Mouse (Mus musculus) neural tube, embryonic 13.5 days (tissue): Measurements from ENCODE around the gene Nebl. TPM values are rescaled to one million over a fixed set of nuclear protein-coding genes. Genes with fewer than 3 reads are reported as not detected.

Source experiments
- ATAC-seq: fragments of 200-750 bp; cut with Nextera tagmentation; 2 replicates; pipeline ENCODE4 v1.8.0; 2017; ENCODE audit warnings: low read depth, mild to moderate bottlenecking, moderate TSS enrichment, moderate library complexity
- H3K27ac ChIP-seq: fragments of 300-500 bp; sonication (generic); replicated peaks from 2 replicates; pipeline ENCODE4 v1.5.1; 2015; ENCODE audit warnings: moderate library complexity, mild to moderate bottlenecking, inconsistent platforms
- H3K27me3 ChIP-seq: fragments of 300-500 bp; sonication (generic); 2 replicates; pipeline ENCODE4 v1.6.1; 2015; ENCODE audit warnings: mild to moderate bottlenecking, inconsistent platforms
- H3K36me3 ChIP-seq: fragments of 300-500 bp; sonication (generic); 2 replicates; pipeline ENCODE4 v1.6.1; 2015; ENCODE audit warnings: mild to moderate bottlenecking, inconsistent platforms
- H3K4me1 ChIP-seq: fragments of 300-500 bp; sonication (generic); replicated peaks from 2 replicates; pipeline ENCODE4 v1.6.1; 2015; ENCODE audit warnings: inconsistent platforms
- H3K4me2 ChIP-seq: fragments of 300-500 bp; sonication (generic); 2 replicates; pipeline ENCODE4 v1.6.1; 2015; ENCODE audit warnings: inconsistent platforms, mild to moderate bottlenecking, moderate library complexity
- H3K4me3 ChIP-seq: fragments of 300-500 bp; sonication (generic); 2 replicates; pipeline ENCODE4 v1.5.1; 2015; ENCODE audit warnings: mild to moderate bottlenecking, inconsistent platforms
- H3K9ac ChIP-seq: fragments of 300-500 bp; sonication (generic); 2 replicates; pipeline ENCODE4 v1.6.1; 2015; ENCODE audit warnings: moderate library complexity, mild to moderate bottlenecking, inconsistent platforms
- H3K9me3 ChIP-seq: fragments of 300-500 bp; sonication (generic); 2 replicates; pipeline ENCODE4 v1.6.1; 2016; ENCODE audit warnings: inconsistent platforms
- WGBS: fragments of 180-500 bp; shearing (Covaris S2); methylation state at CpG from one replicate; pipeline ENCODE4 v1.1.7; 2015; 5-methylcytosine and 5-hydroxymethylcytosine counted together
- polyA plus RNA-seq: library from polyadenylated mRNA; unstranded; fragments of >200 nt; fragmentation: Nextera tagmentation; extraction: Ambion mirVana; gene quantifications from 2 replicates; pipeline ENCODE4 v1.2.1, GENCODE M21; 2015

Gene Nebl
- polyA plus RNA-seq, 1 experiment from 2014 or later, result 10.9 TPM

DNA sequence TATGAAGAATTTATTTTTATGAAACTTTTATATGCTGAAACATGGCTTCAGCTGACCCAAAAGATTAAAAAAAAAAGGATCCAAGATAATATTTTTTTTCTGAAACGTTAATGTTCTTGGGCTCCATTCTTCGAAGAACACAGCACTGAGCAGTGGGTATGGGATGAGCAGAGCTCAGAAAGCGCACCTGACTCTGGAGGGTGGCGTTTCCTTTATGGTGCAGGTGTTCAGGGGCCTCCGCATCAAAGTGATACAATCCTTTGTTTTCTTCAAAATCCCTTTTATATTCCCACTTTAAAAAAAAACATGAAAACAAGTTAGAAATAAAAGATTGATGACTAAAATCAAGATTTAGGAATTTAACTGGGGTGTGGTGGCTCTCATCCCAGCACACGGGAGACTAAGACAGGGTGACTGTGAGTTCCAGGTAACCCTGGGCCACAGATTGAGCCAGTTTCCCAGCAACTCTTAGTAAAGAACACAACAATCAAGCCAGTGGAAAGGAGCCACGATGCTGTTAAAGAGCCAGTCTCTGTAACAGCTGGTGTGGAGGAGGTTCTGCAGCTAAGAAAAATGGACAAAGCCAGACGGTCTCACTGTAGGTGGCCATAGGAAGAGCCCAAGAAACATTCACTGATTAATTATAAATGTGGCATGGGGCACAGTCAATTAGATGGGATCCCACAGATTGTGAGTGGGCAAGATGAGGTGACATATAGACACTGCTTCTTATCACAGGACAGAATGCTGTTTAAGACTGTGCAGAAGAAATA is 317.6 kb downstream of the Nebl start:
- Histone ChIP-seq H3K27me3 (no peaks in the 10 kb centered on the region), H3K4me2 (no peak overlapping the region), H3K4me3 (no peak overlapping the region), H3K9me3 (no peaks in the 10 kb centered on the region), H3K4me1 (no peaks in the 10 kb centered on the region), H3K27ac (no peak overlapping the region), H3K36me3 (no peaks in the 10 kb centered on the region), H3K9ac (no peak overlapping the region)
- WGBS, result 69% methylated on average over 8 of the region's 8 CpGs
- ATAC-seq, result no peak

DNA sequence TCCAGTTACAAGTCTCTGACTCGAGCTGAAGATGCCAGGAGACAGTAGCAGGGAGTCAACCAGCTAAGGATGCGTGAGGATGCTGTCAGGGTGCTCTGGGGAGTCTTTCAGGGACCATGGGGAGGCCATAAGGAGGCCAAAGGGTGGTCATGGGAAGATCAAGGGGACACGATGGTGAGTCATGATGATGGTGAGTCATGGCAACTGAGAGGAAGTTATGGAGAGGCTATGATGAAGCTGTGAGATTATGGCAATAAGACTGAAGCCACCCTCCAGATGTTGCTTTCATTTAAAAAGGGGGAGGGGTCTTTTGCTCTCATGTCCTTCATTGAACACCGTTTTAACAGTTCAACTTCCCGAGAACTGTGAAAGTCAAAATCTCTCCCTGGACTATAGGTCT is 322.0 kb downstream of the Nebl start:
- Histone ChIP-seq H3K27ac (no peak overlapping the region), H3K27me3 (no peaks in the 10 kb centered on the region), H3K4me1 (no peaks in the 10 kb centered on the region), H3K4me2 (no peak overlapping the region), H3K36me3 (no peaks in the 10 kb centered on the region), H3K9me3 (no peaks in the 10 kb centered on the region), H3K9ac (no peak overlapping the region), H3K4me3 (no peak overlapping the region)
- 86% methylated on average over 5 of the region's 5 CpGs for WGBS
- ATAC-seq, result no peak

DNA sequence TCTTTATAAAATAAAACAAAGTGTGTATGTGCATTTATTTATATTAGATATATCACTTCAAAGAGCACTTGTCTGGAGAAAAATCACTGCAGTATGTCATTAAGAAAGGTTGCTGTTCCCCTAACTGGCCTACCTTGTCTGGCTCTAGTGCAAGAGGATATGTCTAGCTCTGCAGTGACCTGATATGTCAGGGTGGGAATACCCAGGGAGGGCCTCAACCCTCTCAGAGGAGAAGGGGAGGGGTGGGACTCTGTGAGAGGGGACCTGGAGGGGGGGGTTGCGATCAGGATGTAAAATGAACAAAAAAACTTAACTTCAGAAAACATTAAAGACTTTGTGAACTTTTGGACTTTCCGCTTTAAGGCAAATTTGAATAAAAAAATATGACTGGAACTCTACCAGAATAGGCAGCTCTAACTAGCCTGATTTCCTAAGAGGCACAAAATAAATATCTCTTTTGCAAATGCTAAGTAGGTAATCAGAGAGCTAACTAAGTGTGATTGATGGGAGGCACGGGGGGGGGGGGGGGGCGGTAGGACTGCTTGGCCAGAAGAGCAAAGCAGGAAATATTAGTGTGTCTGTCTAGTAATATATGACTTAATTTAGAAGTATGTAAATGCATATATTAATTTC is 325.2 kb downstream of the Nebl start:
- H3K4me3 ChIP-seq, result no peak overlapping the region
- no peaks in the 10 kb centered on the region for H3K36me3 ChIP-seq
- H3K4me2 ChIP-seq, result no peak overlapping the region
- no peaks in the 10 kb centered on the region for H3K27me3 ChIP-seq
- ATAC-seq, result no peak
- H3K27ac ChIP-seq, result no peak overlapping the region
- H3K9me3 ChIP-seq, result no peaks in the 10 kb centered on the region
- no peak overlapping the region for H3K9ac ChIP-seq
- H3K4me1 ChIP-seq, result no peaks in the 10 kb centered on the region
- WGBS, result 60% methylated on average over 4 of the region's 4 CpGs

- no peaks in the 10 kb centered on the region for H3K27me3 ChIP-seq
- 76% methylated on average over 4 of the region's 4 CpGs for WGBS
- H3K4me2 ChIP-seq, result no peak overlapping the region
- H3K9ac ChIP-seq, result no peak overlapping the region
- H3K4me3 ChIP-seq, result no peak overlapping the region
- no peaks in the 10 kb centered on the region for H3K9me3 ChIP-seq
- ATAC-seq, result no peak
- no peaks in the 10 kb centered on the region for H3K36me3 ChIP-seq
- no peak overlapping the region for H3K27ac ChIP-seq
- no peaks in the 10 kb centered on the region for H3K4me1 ChIP-seq
Observed at GRCm38 (mm10) chr2:17402511-17402910, 328.8 kb downstream of the Nebl start.

GRCm38 (mm10) chr2:17396235-17396634 is 335.0 kb downstream of the Nebl start:
- Histone ChIP-seq H3K4me3 (no peak overlapping the region), H3K27me3 (no peaks in the 10 kb centered on the region), H3K27ac (no peak overlapping the region), H3K4me2 (no peak overlapping the region), H3K9ac (no peak overlapping the region), H3K9me3 (no peaks in the 10 kb centered on the region), H3K4me1 (no peaks in the 10 kb centered on the region), H3K36me3 (no peaks in the 10 kb centered on the region)
- WGBS, result 84% methylated on average over 5 of the region's 5 CpGs
- no peak for ATAC-seq

DNA sequence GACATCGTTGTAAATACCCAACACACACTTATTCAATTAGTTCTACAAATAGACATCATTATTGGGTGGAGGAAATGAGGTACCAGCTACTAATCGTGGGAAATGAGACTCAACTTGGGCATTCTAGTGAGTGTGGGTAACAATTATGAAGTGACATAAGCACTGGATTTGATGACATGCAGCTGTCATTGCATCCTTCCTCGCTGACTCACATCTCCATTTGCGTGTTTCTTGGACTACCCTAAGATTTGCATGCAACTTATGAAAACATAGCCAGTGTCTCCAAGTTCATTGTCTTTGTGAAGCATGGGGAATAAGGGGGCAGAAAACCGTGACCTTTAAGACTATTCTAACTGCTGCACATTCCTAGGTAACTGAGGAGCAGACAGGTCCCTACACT is 339.9 kb downstream of the Nebl start:
- Histone ChIP-seq H3K4me1 (no peaks in the 10 kb centered on the region), H3K27me3 (no peaks in the 10 kb centered on the region), H3K4me2 (no peak overlapping the region), H3K9ac (no peak overlapping the region), H3K27ac (no peak overlapping the region), H3K4me3 (no peak overlapping the region), H3K36me3 (no peaks in the 10 kb centered on the region), H3K9me3 (no peaks in the 10 kb centered on the region)
- no peak for ATAC-seq
- WGBS, result 90% methylated on average over 5 of the region's 5 CpGs

- WGBS, result 89% methylated on average over 7 of the region's 7 CpGs
Observed at GRCm38 (mm10) chr2:17390513-17391200, 340.6 kb downstream of the Nebl start.

GRCm38 (mm10) chr2:17389886-17390285 is 341.4 kb downstream of the Nebl start:
- no peak overlapping the region for H3K4me3 ChIP-seq
- WGBS, result 96% methylated on average over 2 of the region's 2 CpGs
- H3K9me3 ChIP-seq, result no peaks in the 10 kb centered on the region
- H3K9ac ChIP-seq, result no peak overlapping the region
- no peak for ATAC-seq
- H3K27me3 ChIP-seq, result no peaks in the 10 kb centered on the region
- no peaks in the 10 kb centered on the region for H3K36me3 ChIP-seq
- H3K27ac ChIP-seq, result no peak overlapping the region
- no peak overlapping the region for H3K4me2 ChIP-seq
- no peaks in the 10 kb centered on the region for H3K4me1 ChIP-seq

More at GRCm38 (mm10) chr2:17390513-17391200, 340.6 kb downstream of the Nebl start:
- Histone ChIP-seq H3K9me3 (no peaks in the 10 kb centered on the region), H3K36me3 (no peaks in the 10 kb centered on the region), H3K4me2 (no peak overlapping the region), H3K4me3 (no peak overlapping the region), H3K27me3 (no peaks in the 10 kb centered on the region), H3K9ac (no peak overlapping the region), H3K27ac (no peak overlapping the region), H3K4me1 (no peaks in the 10 kb centered on the region)
- no peak for ATAC-seq

DNA sequence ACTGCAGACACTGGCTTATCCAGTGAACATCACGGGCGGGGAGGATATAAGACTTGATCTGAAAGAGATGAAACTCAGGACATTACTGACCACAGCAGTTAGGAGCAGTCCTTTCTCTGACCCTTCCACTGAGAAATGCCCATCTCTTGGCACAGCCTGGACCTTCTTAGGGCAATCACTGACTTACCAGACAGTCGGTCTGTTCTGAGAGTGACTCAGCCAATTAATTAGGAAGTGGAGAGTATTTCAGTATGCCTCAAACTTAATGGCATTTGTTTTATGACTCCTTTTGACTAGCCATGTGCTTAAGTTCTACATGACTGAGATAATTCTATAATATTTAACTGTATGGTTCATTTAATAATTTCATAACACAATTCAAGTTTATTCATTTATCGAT is 341.9 kb downstream of the Nebl start:
- 97% methylated on average over 4 of the region's 4 CpGs for WGBS
- H3K4me3 ChIP-seq, result no peak overlapping the region
- H3K4me2 ChIP-seq, result no peak overlapping the region
- no peaks in the 10 kb centered on the region for H3K4me1 ChIP-seq
- no peaks in the 10 kb centered on the region for H3K36me3 ChIP-seq
- H3K9ac ChIP-seq, result no peak overlapping the region
- H3K27me3 ChIP-seq, result no peaks in the 10 kb centered on the region
- no peaks in the 10 kb centered on the region for H3K9me3 ChIP-seq
- ATAC-seq, result no peak
- no peak overlapping the region for H3K27ac ChIP-seq

- WGBS, result 100% methylated on average over 1 of the region's 1 CpGs
- Histone ChIP-seq H3K27me3 (no peaks in the 10 kb centered on the region), H3K9ac (no peak overlapping the region), H3K36me3 (no peaks in the 10 kb centered on the region), H3K4me1 (no peaks in the 10 kb centered on the region), H3K4me3 (no peak overlapping the region), H3K9me3 (no peaks in the 10 kb centered on the region), H3K27ac (no peak overlapping the region), H3K4me2 (no peak overlapping the region)
- ATAC-seq, result no peak
Observed at GRCm38 (mm10) chr2:17382227-17382626, 349.0 kb downstream of the Nebl start.

- ATAC-seq, result no peak
- H3K4me2 ChIP-seq, result no peak overlapping the region
- H3K27ac ChIP-seq, result no peak overlapping the region
- H3K27me3 ChIP-seq, result no peaks in the 10 kb centered on the region
- WGBS, result 81% methylated on average over 2 of the region's 2 CpGs
- H3K36me3 ChIP-seq, result no peaks in the 10 kb centered on the region
- no peaks in the 10 kb centered on the region for H3K4me1 ChIP-seq
- H3K4me3 ChIP-seq, result no peak overlapping the region
- no peak overlapping the region for H3K9ac ChIP-seq
- no peaks in the 10 kb centered on the region for H3K9me3 ChIP-seq
Observed at GRCm38 (mm10) chr2:17375916-17376315, 355.3 kb downstream of the Nebl start.

- H3K9ac ChIP-seq, result no peak overlapping the region
- H3K9me3 ChIP-seq, result no peaks in the 10 kb centered on the region
- H3K27me3 ChIP-seq, result no peaks in the 10 kb centered on the region
- no peak overlapping the region for H3K4me3 ChIP-seq
- WGBS, result 85% methylated on average over 5 of the region's 5 CpGs
- H3K36me3 ChIP-seq, result no peaks in the 10 kb centered on the region
- no peak overlapping the region for H3K27ac ChIP-seq
- ATAC-seq, result no peak
- H3K4me2 ChIP-seq, result no peak overlapping the region
- H3K4me1 ChIP-seq, result no peaks in the 10 kb centered on the region; the same call in 1 of the 2 replicates
Observed at GRCm38 (mm10) chr2:17365671-17366070, 365.6 kb downstream of the Nebl start.
